Mouse (Mus musculus) heart, postnatal 0 days (tissue): ENCODE results near the gene Gpatch4. TPM values are rescaled to one million over a fixed set of nuclear protein-coding genes. Genes with fewer than 3 reads are reported as not detected.

Source experiments
- ATAC-seq: fragments of 200-750 bp; cut with Nextera tagmentation; 2 replicates; pipeline ENCODE4 v1.8.0; 2017; ENCODE audit warnings: low read depth, moderate number of reproducible peaks, moderate library complexity; ENCODE audit not compliant: insufficient read depth
- DNase-seq: peaks from one replicate; pipeline ENCODE4 v3.0.0-alpha.2; 2016; ENCODE audit warnings: low spot score
- H3K27ac ChIP-seq: fragments of 300-500 bp; sonication (generic); 2 replicates; pipeline ENCODE4 v1.5.1; 2014; ENCODE audit warnings: low read depth, mild to moderate bottlenecking
- H3K27me3 ChIP-seq: fragments of 300-500 bp; sonication (generic); 2 replicates; pipeline ENCODE4 v1.6.1; 2014; ENCODE audit warnings: low read length, mixed read lengths; ENCODE audit not compliant: control insufficient read depth, insufficient read depth
- H3K36me3 ChIP-seq: fragments of 300-500 bp; sonication (generic); replicated peaks from 2 replicates; pipeline ENCODE4 v1.6.1; 2014; ENCODE audit warnings: low read length, mixed read lengths; ENCODE audit not compliant: control insufficient read depth, insufficient read depth
- H3K4me1 ChIP-seq: fragments of 300-500 bp; sonication (generic); 2 replicates; pipeline ENCODE4 v1.6.1; 2014; ENCODE audit warnings: antibody characterized with exemption; ENCODE audit not compliant: control insufficient read depth, insufficient read depth
- H3K4me2 ChIP-seq: fragments of 300-500 bp; sonication (generic); 2 replicates; pipeline ENCODE4 v1.6.1; 2014; ENCODE audit warnings: low read depth, mild to moderate bottlenecking, low read length, moderate library complexity
- H3K4me3 ChIP-seq: fragments of 300-500 bp; sonication (generic); 2 replicates; pipeline ENCODE4 v1.5.1; 2014; ENCODE audit warnings: low read depth, low read length
- H3K9ac ChIP-seq: fragments of 300-500 bp; sonication (generic); replicated peaks from 2 replicates; pipeline ENCODE4 v1.6.1; 2014; ENCODE audit warnings: low read depth, low read length, mixed read lengths
- H3K9me3 ChIP-seq: fragments of 300-500 bp; sonication (generic); replicated peaks from 2 replicates; pipeline ENCODE4 v1.6.1; 2016; ENCODE audit warnings: low read length; ENCODE audit not compliant: control insufficient read depth
- CTCF ChIP-seq: IDR thresholded peaks from 2 replicates; pipeline ENCODE4 v1.5.1; 2016; ENCODE audit warnings: antibody characterized with exemption, control low read depth, low read depth
- EP300 ChIP-seq: IDR thresholded peaks from 2 replicates; pipeline ENCODE4 v1.6.1; 2016; ENCODE audit warnings: antibody characterized with exemption, low read depth
- WGBS: fragments of 180-500 bp; shearing (Covaris S2); extraction: QIAGEN DNeasy Blood & Tissue Kit; methylation state at CpG from one replicate; pipeline ENCODE4 v1.1.7; 2014; 5-methylcytosine and 5-hydroxymethylcytosine counted together
- polyA plus RNA-seq: library from polyadenylated mRNA; unstranded; fragments of >200 nt; fragmentation: Nextera tagmentation; extraction: Ambion mirVana; gene quantifications from 2 replicates; pipeline ENCODE4 v1.2.1, GENCODE M21; 2015
- total RNA-seq: library from RNA; depleted of rRNA; stranded (reverse); fragments of >200 nt; gene quantifications from 2 replicates; pipeline ENCODE4 v1.2.3, GENCODE M21; 2014; ENCODE audit warnings: low replicate concordance

The Gpatch4 gene
- total and polyA plus RNA-seq, 2 experiments from 2014 or later, result 1.2 to 11.6 TPM

GRCm38 (mm10) chr3:87998747-87999146 lies 44.2 kb upstream of the Gpatch4 start:
- 3% methylated on average over 7 of the region's 7 CpGs for WGBS

GRCm38 (mm10) chr3:87999243-87999895 lies 43.5 kb upstream of the Gpatch4 start:
- Histone ChIP-seq H3K4me2 (peak overlapping the region; percentile 58; the same call in 1 of the 2 replicates), H3K4me1 (peaks cover 9% of the 10 kb centered on the region), H3K9me3 (no peaks in the 10 kb centered on the region), H3K4me3 (peak overlapping the region; percentile 45), H3K27ac (no peak overlapping the region), H3K27me3 (peaks cover 95% of the 10 kb centered on the region), H3K9ac (no peak overlapping the region), H3K36me3 (no peaks in the 10 kb centered on the region)
- DNase-seq, result no peak
- WGBS, result 2% methylated on average over 38 of the region's 38 CpGs
- no peak for ATAC-seq
- TF ChIP-seq CTCF (no peak), EP300 (no peak)

More at GRCm38 (mm10) chr3:87998747-87999146, 44.2 kb upstream of the Gpatch4 start:
- Histone ChIP-seq H3K36me3 (no peaks in the 10 kb centered on the region), H3K27ac (no peak overlapping the region), H3K9ac (no peak overlapping the region), H3K4me1 (peaks cover 9% of the 10 kb centered on the region), H3K27me3 (peaks cover 99% of the 10 kb centered on the region), H3K4me2 (no peak overlapping the region), H3K4me3 (no peak overlapping the region), H3K9me3 (no peaks in the 10 kb centered on the region)
- no peak for TF ChIP-seq EP300
- TF ChIP-seq CTCF, result no peak
- DNase-seq (no peak), ATAC-seq (no peak)

- Histone ChIP-seq H3K27me3 (peaks cover 87% of the 10 kb centered on the region), H3K4me3 (peak within 1 kb of the TSS; percentile 45), H3K4me2 (peak within 1 kb of the TSS; percentile 58), H3K4me1 (peaks cover 9% of the 10 kb centered on the region), H3K9ac (no peak within 1 kb of the TSS), H3K27ac (no peak within 1 kb of the TSS), H3K36me3 (no peaks in the 10 kb centered on the region), H3K9me3 (no peaks in the 10 kb centered on the region)
- 2% methylated on average over 38 of the region's 39 CpGs for WGBS
- no peak for TF ChIP-seq CTCF
- no peak for TF ChIP-seq EP300
- ATAC-seq (no peak), DNase-seq (no peak)
These were observed 42.7 kb upstream of the Gpatch4 start, which contains the start of gene Bcan for GRCm38 (mm10) chr3:88000181-88000580. Gene Bcan (minus strand): TSS chr3:88000230.

- H3K4me2 ChIP-seq, result no peak overlapping the region
- no peak overlapping the region for H3K27ac ChIP-seq
- no peaks in the 10 kb centered on the region for H3K36me3 ChIP-seq
- H3K4me3 ChIP-seq, result 0 out of 2 replicates have a peak overlapping the region, but pooled peaks have one; percentile 45
- H3K9ac ChIP-seq, result no peak overlapping the region
- DNase-seq (no peak), ATAC-seq (no peak)
- no peaks in the 10 kb centered on the region for H3K9me3 ChIP-seq
- peaks cover 13% of the 10 kb centered on the region for H3K4me1 ChIP-seq
- peaks cover 78% of the 10 kb centered on the region for H3K27me3 ChIP-seq
- WGBS, result 17% methylated on average over 11 of the region's 11 CpGs
- TF ChIP-seq EP300 (no peak), CTCF (no peak)
These were observed 41.9 kb upstream of the Gpatch4 start for GRCm38 (mm10) chr3:88000816-88001595.

GRCm38 (mm10) chr3:88002291-88002976 lies 40.5 kb upstream of the Gpatch4 start:
- WGBS, result 3% methylated on average over 17 of the region's 17 CpGs
- no peak overlapping the region for H3K4me3 ChIP-seq
- H3K4me1 ChIP-seq, result peaks cover 17% of the 10 kb centered on the region
- H3K27ac ChIP-seq, result no peak overlapping the region
- DNase-seq (no peak), ATAC-seq (no peak)
- H3K9me3 ChIP-seq, result no peaks in the 10 kb centered on the region
- H3K36me3 ChIP-seq, result no peaks in the 10 kb centered on the region
- TF ChIP-seq EP300, result no peak
- 0 out of 2 replicates have a peak, but pooled peaks have one; percentile 1 for TF ChIP-seq CTCF
- H3K4me2 ChIP-seq, result no peak overlapping the region
- peaks cover 64% of the 10 kb centered on the region for H3K27me3 ChIP-seq
- no peak overlapping the region for H3K9ac ChIP-seq
